Mouse (Mus musculus) gastrocnemius, postnatal 25 days (tissue): ENCODE data around the gene Srebf1. TPM values are rescaled to one million over a fixed set of nuclear protein-coding genes. Genes with fewer than 3 reads are reported as not detected.

ENCODE experiments used
- DNase-seq: peaks from one replicate; pipeline ENCODE4 v3.0.0; 2022
- total RNA-seq, 2 experiments: library from RNA; stranded (reverse); gene quantifications; 1 replicate in 1 of 2; 2 replicates in 1 of 2; pipeline ENCODE4 v1.2.3; 2021

The Srebf1 gene
- total RNA-seq, 2 experiments from 2014 or later, result 16.8 to 20.0 TPM

DNA sequence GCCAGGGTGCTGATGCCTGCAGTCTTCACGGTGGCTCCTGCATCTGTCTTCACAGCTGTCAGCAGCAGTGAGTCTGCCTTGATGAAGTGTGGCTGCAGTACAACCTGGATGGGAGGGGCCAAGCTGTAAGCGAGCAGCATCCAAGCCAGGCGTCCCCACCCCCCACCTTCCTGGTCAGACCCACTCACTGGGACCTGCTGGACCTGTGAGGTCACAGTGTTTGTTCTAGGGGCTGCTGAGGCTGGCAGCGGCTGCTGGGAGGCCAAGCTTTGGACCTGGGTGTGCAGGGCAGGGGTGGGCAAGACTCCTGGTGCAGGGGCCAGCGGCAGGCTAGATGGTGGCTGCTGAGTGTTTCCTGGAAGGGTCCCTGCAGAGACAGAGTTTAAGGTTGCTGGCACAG is 16.2 kb downstream of the Srebf1 start:
- DNase-seq, result no peak

DNA sequence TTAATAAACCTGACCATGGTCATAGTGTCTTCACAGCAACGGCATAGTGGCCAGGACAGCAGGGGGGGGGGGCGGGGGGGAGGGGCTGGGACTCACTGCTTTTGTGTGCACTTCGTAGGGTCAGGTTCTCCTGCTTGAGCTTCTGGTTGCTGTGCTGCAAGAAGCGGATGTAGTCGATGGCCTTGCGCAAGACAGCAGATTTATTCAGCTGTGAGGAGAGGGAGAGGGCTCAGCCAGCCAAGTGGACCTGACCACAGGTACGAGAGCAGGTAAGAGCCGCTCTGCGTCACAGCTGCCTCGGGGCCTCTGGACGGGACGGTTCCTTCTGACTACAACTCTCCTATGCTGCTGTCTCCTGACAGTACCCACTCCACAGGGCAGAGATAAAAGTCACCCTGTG is 17.4 kb downstream of the Srebf1 start:
- DNase-seq, result no peak

DNA sequence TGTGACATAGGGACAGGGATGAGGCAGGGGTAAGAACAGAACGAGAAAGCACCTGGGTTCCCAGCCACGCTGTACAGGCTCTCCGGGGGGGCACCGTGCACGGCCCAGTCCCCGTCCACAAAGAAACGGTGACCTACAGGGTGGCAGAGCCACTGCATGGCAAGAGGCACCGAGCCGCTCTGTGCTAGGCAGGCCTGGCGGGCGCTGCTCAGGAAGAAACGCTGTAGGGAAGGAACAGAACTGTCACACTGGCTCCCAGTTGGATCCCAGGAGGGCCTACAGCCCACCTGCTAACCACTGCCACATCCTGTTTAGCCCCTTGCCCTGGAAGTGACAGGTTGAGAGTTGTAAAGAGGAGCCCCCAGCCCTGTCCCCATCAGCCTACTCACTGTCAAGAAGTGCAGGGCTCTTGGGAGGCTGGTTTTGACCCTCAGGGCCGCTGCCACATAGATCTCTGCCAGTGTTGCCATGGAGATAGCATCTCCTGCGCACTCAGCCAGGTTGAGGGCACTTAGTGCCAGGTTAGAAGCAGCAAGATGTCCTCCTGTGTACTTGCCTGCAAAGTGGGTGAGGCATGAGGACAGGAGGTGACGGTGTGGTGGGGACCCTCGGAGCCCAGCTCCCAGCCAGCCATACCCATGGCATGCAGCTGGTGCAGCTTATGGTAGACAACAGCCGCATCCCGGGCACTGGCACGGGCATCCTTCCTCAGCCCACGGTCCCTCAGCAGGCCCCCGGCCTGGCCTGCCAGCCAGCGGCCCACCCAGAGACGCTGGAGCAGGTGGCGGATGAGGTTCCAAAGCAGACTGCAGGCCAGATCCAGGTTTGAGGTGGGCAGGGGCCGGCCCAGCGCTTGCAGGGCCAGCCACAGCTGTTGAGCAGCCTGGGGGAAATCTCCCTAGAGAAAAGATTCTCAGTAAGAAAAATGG is 19.4 kb downstream of the Srebf1 start:
- no peak for DNase-seq

DNA sequence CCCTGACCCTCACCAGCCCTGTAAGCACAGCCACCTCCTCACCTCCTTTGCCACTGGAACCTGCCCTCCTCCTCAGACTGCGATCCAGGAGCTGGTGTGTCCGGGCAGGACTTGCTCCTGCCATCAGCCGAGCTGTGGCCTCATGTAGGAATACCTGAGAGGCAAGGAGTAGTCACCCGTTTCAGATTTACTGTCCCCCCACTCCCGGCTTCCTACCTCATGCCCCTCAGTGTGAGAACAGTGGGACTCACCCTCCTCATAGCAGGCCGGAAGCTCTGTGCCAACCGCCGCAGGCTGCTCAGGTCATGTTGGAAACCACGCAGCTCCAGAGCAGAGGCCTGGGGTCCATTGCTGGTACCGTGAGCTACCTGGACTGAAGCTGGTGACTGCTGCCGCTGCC is 22.0 kb downstream of the Srebf1 start:
- DNase-seq, result no peak

DNA sequence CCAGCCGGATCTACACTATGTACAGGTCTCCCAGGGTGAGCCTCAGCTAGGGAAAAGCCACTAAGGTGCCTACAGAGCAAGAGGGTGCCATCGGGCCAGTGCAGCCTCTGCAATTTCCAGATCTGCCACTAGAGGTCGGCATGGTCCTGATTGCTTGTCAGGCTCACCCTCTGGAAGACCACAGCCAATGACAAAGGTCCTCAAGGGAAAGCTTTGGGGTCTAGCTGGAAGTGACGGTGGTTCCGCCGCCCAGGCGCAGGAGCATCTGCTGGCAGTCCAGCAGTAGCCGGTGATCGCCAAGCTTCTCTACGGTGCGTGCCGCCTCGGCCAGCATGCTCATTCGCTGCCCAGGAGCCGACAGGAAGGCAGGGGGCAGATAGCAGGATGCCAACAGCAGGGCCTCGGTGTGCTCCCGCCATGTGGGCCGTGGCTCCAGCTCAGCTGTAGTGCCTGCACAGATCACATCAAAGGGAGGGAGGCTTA is 22.6 kb downstream of the Srebf1 start:
- DNase-seq, result peak; percentile 81

DNA sequence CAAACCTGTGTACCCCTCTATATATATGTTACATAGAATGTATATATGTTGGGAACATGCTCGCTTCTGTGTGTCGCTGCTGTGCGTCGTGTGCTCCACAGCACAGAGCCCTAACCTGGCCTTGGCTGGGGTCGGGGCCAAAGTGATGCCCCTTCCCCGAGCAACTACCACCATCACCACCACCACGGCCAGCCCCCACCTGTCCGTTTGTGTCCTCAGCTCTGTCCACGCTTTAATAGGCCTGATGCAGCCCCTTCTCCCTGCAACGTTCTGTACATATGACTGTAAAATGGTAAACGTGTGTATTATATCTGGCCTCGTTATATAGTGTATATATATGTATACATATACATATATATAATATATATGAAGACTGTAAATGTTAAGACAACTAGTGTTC is 23.7 kb downstream of the Srebf1 start:
- DNase-seq, result no peak

DNA sequence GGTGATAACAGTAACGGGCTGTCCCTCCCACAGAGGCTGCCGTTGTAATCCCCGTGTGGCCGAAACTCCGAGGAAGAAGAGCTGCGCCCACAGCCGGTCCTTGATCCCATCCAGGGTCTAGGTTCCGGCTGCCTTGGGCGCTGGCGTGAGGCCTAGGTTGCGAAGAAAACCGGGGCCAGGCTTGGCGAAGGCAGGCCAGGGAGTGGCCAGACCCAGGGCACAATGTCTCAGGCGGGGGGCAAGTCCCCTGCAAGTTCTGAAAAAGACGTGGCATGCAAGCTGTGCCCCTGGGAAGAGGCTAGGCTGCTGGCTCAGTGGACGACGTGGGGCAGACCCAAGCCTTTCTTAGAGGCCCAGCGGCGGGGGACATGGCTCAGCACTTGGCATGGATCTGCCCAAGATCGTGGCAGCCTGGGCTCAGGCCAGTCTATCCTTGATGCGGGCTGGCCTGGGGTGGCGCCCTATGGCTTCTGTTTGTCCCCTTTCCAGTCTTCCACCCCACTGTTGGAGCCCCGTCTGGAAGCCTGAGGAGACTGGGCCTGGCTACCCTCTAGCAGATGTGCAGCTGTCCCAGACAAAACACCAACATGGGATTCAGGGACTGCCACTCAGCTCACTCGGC is 24.3 kb downstream of the Srebf1 start:
- DNase-seq, result no peak

DNA sequence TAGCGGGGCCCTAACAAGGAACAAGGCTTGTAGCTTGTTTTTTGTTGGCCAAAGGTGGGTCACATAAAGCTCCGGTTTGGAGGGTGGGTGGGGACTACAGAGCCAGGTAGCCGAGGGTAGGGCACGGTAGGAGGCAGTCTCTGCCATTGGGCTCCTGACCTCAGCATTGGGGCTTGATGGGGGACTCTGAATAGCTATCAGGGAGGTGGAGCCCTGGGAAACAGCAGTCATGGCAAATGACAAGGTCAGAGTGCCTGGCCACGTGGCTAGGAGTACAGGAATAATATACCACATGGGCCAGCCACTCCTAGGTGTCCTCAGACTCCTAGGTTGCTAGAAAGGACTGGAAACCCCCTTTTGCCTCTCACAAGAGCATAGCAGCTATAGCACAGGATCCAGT is 26.0 kb downstream of the Srebf1 start:
- DNase-seq, result no peak

DNA sequence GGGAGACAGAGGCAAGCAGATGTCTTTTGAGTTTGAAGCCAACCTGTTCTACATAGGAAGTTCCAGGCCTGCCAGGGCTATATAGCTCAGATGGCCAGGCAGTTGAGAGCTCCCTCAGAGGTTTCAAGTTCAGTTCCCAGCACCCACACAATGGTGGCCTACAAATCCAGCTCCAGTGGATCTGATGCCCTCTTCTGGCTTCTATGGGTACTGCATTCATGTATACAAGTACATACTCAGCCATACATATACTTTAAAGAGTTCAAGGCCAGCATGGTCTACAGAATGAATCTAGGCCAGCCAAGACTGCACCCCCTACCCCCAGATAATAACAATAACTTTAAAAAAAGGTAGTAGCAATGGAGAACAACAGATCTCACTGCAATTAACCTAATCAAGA is 27.3 kb downstream of the Srebf1 start:
- no peak for DNase-seq

DNA sequence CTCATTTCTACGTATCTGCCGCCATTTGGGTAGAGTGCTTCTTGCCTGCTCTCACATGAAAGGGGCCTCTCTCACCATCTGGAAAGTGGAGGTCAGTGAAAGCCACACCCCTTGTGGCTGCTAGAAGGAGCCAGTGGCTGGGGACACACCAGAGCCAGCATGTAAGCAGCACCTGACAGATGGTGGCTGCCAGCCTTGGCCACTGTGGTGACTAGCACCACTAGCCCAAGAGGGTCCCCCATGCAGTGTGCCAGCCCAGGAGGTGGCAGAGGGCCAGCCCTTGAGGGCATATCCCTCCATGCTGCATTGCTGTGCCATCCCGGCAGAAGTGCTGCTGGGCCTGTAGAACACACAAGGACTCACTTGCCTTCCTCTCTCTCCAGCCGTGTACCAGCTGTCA is 28.8 kb downstream of the Srebf1 start:
- DNase-seq, result no peak

DNA sequence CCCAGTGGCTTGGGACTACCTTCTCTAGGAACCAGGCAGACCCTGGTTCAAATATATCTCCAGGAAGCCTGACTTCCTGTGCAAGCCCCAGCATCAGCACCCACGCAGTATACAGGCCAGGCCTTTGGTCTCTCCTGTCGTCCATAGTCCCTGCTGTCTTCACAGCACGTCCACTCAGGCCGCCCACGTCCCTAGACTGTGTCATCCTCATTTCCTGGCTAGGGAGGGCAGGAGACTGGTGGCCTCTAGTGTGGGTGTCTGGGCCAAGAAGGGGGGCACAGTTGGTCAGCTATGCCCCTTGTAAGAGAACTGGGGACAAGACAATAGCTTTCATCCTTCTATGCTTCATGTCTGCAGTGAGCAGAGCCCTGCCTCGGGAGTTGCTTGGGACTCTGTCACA is 29.8 kb downstream of the Srebf1 start:
- DNase-seq, result no peak

DNA sequence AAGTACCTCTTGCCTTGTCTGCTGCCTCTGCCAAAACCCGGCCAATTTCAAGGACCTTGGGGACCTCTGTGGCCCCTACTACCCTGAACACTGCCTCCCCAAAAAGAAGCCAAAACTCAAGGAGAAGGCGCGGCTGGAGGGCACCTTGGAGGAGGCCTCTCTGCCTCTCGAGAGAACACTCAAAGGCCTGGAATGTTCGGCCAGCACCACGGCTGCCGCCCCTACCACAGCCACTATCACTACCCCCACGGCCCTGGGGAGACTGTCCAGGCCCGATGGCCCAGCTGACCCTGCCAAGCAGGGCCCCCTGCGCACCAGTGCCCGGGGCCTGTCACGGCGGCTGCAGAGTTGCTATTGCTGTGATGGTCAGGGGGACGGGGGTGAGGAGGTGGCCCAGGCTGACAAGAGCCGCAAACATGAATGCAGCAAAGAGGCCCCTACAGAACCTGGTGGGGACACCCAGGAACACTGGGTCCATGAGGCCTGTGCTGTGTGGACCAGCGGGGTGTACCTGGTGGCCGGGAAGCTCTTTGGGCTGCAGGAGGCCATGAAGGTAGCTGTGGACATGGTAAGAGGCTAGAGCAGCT is 32.2 kb downstream of the Srebf1 start:
- no peak for DNase-seq

DNA sequence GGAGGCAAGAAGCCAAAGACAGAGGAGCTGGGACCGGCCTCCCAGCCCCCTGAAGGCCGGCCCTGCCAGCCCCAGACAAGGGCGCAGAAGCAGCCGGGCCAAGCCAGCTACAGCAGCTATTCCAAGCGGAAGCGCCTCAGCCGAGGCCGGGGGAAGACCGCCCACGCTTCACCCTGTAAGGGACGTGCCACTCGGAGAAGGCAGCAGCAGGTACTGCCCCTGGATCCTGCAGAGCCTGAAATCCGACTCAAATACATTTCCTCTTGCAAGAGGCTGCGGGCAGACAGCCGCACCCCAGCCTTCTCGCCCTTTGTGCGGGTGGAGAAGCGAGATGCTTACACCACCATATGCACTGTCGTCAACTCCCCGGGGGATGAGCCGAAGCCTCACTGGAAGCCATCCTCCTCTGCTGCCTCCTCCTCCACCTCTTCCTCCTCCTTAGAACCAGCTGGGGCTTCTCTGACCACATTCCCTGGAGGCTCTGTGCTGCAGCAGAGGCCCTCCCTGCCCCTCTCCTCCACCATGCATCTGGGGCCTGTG is 32.8 kb downstream of the Srebf1 start:
- no peak for DNase-seq

DNA sequence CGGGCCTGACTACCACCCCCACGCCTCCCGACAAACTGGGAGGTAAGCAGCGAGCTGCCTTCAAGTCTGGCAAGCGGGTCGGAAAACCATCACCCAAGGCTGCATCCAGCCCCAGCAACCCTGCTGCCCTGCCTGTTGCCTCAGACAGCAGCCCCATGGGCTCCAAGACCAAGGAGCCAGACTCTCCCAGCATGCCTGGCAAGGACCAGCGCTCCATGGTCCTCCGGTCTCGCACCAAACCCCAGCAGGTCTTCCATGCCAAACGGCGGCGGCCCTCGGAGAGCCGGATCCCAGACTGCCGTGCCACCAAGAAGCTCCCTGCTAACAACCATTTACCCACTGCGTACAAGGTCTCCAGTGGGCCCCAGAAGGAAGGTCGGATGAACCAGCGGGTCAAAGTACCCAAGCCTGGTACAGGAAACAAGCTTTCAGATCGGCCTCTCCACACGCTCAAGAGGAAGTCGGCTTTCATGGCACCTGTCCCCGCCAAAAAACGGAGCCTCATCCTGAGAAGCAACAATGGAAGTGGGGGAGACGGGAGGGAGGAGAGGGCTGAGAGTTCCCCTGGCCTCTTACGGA is 34.0 kb downstream of the Srebf1 start:
- DNase-seq, result no peak

DNA sequence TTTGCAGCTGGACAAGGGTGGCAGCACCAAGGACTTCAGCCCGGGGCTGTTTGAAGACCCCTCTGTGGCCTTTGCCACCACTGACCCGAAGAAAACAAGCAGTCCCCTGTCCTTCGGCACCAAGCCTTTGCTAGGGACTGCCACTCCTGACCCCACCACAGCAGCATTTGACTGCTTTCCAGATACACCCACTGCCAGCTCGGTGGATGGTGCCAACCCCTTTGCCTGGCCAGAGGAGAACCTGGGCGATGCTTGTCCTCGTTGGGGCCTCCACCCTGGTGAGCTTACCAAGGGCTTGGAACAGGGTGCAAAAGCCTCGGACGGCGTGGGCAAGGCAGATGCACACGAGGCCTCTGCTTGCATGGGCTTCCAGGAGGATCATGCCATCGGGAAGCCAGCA is 35.3 kb downstream of the Srebf1 start:
- no peak for DNase-seq

DNA sequence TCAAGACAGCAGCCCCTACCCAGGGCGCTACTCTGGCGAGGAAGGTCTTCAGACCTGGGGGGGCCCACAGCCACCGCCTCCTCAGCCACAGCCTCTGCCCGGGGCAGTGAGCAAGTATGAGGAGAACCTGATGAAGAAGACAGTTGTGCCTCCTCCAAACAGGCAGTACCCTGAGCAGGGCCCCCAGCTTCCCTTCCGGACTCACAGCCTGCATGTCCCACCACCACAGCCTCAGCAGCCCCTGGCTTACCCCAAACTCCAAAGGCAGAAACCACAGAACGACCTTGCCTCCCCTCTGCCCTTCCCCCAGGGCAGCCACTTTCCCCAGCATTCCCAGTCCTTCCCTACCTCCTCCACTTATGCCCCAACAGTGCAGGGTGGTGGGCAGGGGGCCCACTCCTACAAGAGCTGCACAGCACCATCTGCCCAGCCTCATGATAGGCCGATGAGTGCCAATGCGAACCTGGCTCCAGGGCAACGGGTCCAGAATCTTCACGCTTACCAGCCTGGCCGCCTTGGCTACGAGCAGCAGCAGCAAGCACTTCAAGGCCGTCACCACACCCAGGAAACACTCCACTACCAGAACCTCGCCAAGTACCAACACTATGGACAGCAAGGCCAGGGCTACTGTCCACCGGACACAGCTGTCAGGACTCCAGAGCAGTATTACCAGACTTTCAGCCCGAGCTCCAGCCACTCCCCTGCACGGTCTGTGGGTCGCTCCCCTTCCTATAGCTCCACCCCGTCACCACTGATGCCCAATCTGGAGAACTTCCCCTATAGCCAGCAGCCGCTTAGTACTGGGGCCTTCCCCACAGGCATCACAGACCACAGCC is 36.8 kb downstream of the Srebf1 start:
- DNase-seq, result peak; percentile 35

DNA sequence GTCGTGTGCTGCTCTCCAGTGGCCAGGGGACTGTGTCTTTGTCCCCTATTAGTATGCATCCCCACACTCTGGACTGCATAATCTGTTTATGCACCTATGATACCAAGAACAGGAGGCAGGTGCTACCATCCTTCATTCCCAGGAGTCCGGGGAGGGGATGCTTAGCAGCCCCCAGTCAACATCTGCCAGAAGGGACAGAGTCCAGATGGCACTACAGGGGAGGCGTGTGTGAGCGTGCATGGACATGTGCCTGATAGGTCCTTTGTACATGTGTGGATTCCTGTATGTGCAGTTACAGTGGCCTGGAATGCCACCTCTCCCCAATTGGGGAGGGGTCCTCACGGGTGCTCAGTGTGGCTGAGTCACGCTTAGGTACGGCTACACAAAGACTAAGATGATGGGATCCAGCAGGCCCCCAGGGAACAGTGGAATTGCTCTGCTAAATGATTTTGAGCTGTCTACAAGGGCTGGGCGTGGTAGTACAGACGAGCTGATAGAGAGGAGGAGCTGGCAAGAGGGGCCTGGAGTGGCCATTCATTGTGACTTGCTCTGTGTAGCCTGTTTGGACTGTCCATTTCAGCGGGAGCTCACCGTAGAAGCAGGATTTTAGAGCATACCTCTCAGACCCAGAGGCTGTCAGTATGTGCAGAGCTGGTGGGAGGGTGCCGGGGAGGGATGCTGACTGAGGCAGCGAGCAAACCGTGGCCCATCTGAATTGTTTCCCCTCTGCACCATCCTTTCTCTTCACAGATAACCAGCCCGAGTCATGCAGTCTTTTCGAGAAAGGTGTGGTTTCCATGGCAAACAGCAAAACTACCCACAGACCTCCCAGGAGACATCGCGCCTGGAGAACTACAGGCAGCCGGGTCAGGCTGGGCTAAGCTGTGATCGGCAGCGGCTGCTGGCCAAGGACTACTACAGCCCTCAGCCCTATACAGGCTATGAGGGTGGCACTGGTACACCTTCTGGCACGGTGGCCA is 37.7 kb downstream of the Srebf1 start:
- no peak for DNase-seq

DNA sequence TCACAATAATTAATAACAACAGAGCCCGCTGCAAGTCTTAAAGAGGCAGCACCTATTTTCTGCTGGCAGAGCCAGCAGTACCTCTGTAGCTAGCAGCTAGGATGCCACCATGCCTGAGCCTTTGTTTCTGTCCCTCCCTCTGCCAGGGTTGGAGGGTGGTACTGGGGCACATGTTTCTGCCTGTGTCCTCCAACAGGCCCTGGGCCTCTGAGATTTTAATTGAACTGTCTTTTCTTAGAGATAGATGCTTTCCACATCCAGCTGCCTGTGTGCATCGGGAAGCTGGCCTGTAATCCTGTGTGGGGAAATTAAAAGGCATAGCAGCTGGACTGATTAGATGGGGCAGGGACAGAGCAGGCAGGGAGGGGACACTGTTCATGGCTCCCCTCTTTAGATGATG is 39.6 kb downstream of the Srebf1 start:
- no peak for DNase-seq

DNA sequence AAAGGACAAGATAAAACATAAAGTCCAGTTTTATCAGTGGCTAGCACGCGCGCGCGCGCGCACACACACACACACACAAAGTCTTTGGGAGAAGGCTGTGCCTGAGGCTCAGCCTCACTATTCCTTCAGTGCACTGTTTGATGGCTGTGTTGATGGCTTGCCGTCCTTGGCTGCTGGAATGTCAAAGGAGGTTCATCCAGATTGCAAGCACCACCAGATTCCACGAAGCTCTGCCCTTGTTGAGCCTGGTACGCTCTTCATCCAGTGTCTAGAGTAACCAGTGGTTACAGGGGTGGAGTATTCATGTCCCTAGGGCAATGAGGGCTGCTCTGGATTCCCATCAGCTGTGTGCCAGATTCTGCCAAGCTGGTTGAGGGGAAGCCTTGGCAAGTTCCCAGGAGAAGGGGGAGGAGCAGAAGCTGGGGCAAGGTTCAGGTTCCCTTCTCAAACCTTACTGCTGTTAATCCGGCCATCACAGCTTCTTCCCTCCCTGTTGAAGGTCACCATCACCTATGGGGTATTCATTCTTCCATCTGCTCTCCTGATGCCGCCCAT is 40.2 kb downstream of the Srebf1 start:
- DNase-seq, result no peak

DNA sequence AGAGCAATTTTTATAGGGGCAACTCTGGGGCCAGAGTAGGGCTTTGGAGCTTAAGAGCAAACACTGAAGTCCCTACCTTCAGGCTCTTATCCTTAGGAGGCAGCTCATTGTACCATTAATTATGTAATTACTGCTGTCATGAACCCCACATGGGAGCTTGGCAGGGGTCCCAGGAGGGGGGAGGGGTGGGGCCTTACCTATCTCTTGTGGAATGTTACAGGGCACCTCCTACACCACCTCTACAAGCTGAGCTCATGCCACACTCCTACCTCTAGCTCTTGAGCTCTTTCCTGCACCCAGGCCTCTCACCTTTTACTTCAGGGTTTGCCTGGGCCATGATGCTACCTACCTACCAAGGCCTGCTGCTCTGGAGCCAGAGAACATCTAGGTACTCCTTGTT is 43.9 kb downstream of the Srebf1 start:
- no peak for DNase-seq
